9 mouse cellular contexts compared by ENCODE assay signal in the genomic region with DNA sequence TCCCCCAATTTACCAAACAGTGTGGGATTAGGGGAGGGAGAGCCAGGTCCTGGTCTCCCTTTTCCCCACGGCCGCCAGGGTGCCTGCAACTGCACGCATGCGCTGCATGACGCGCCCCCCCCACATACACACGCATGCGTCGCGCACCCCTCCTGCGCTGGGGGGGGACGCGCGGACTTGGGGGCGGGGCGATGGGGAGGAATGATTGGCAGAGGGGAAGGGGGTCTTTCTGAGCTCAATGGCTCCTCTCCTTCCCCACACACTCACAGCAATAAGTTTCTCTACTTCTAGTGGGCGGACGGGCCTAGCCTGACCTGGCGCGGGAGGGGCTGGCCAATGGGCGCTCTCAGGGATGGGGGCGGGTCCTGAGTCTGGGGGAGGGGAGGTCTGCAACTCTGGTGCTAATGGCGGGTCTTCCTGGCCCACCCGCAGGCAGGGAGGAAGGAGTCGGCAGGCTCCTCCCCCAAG. TPM values are rescaled to one million over a fixed set of nuclear protein-coding genes. Genes with fewer than 3 reads are reported as not detected.
DNase-seq lines count a peak whose midpoint lies in the region; ATAC-seq and TF ChIP-seq lines count a peak whose summit lies in the region.
"Had no signal": no experiment of that assay in that cellular context is flagged by ENCODE, and none has a peak within 500 bp of the region (broad histone marks: within the 10 kb centered on the region; RNA-seq: fewer than 3 reads in every experiment).

No protein-coding gene starts in this region.

- peaks cover 66% of the 10 kb centered on the region for H3K27me3 ChIP-seq in kidney, embryonic 16.5 days (ENCODE audit: insufficient read depth, low read length)
- peaks cover 46% of the 10 kb centered on the region for H3K27me3 ChIP-seq in forebrain, postnatal 0 days (ENCODE audit: insufficient read depth, low read length)
- peaks cover 84% of the 10 kb centered on the region for H3K27me3 ChIP-seq in limb, embryonic 15.5 days

- H3K4me1 ChIP-seq in kidney, embryonic 16.5 days (ENCODE audit: insufficient read depth, low read length), result peaks cover 4% of the 10 kb centered on the region; the same call in 1 of the 2 replicates
- no peaks in the 10 kb centered on the region for H3K4me1 ChIP-seq in forebrain, postnatal 0 days (ENCODE audit: insufficient read depth)
- H3K4me1 ChIP-seq in limb, embryonic 15.5 days, result peaks cover 16% of the 10 kb centered on the region

- WGBS in kidney, embryonic 16.5 days, result 0% methylated on average over 22 of the region's 25 CpGs
- WGBS in forebrain, postnatal 0 days, result 0% methylated on average over 24 of the region's 25 CpGs
- WGBS in limb, embryonic 15.5 days, result 1% methylated on average over 20 of the region's 25 CpGs

- H3K36me3 ChIP-seq in kidney, embryonic 16.5 days (ENCODE audit: insufficient read depth, low read length), result no peaks in the 10 kb centered on the region
- H3K36me3 ChIP-seq in forebrain, postnatal 0 days (ENCODE audit: insufficient read depth), result no peaks in the 10 kb centered on the region
- H3K36me3 ChIP-seq in limb, embryonic 15.5 days, result no peaks in the 10 kb centered on the region

- peak; percentile 69; the same call in 1 of the 2 replicates for ATAC-seq in kidney, embryonic 16.5 days (ENCODE audit: low FRiP score, low TSS enrichment)
- ATAC-seq in forebrain, postnatal 0 days, result peak; percentile 61
- ATAC-seq in limb, embryonic 15.5 days (ENCODE audit: insufficient number of reproducible peaks, low FRiP score, low TSS enrichment, low read depth), result no peak; the same call in 1 of the 2 replicates

- peak overlapping the region; percentile 45 for H3K4me2 ChIP-seq in kidney, embryonic 16.5 days (replicated peaks; ENCODE audit: low read depth, low read length)
- peak overlapping the region; percentile 41 for H3K4me2 ChIP-seq in forebrain, postnatal 0 days (ENCODE audit: low read depth)
- peak overlapping the region; percentile 56 for H3K4me2 ChIP-seq in limb, embryonic 15.5 days

- H3K27ac ChIP-seq in kidney, embryonic 16.5 days (ENCODE audit: low read length), result no peak overlapping the region
- no peak overlapping the region for H3K27ac ChIP-seq in forebrain, postnatal 0 days (ENCODE audit: low read depth, low read length)
- no peak overlapping the region for H3K27ac ChIP-seq in limb, embryonic 15.5 days
- H3K27ac ChIP-seq: macrophage had no signal

- peak; percentile 51 for TF ChIP-seq CTCF in forebrain, postnatal 0 days (IDR thresholded peaks at IDR 0.05; ENCODE audit: low read depth)

- no peaks in the 10 kb centered on the region for H3K9me3 ChIP-seq in kidney, embryonic 16.5 days (ENCODE audit: low read length)
- H3K9me3 ChIP-seq in forebrain, postnatal 0 days (ENCODE audit: low read length), result no peaks in the 10 kb centered on the region
- no peaks in the 10 kb centered on the region for H3K9me3 ChIP-seq in limb, embryonic 15.5 days

- 0 out of 2 replicates have a peak overlapping the region, but pooled peaks have one; percentile 0 for H3K9ac ChIP-seq in kidney, embryonic 16.5 days (replicated peaks; ENCODE audit: low read length)
- no peak overlapping the region; the same call in 1 of the 2 replicates for H3K9ac ChIP-seq in forebrain, postnatal 0 days
- H3K9ac ChIP-seq in limb, embryonic 15.5 days, result no peak overlapping the region

- no peak for DNase-seq in kidney, adult 11 months
- peak; percentile 64 to 77 for DNase-seq in cerebellum, adult 18-20 months
- DNase-seq in forebrain, postnatal 0 days, result peak; percentile 73
- DNase-seq in retina, embryonic 14.5 days (ENCODE audit: low spot score), result peak; percentile 46
- no peak for DNase-seq in gastrocnemius, postnatal 25 days
- DNase-seq in adrenal gland, adult 2 months, result no peak

- peak overlapping the region; percentile 24 for H3K4me3 ChIP-seq in kidney, embryonic 16.5 days (ENCODE audit: low read length)
- H3K4me3 ChIP-seq in forebrain, postnatal 0 days (ENCODE audit: low read depth, low read length), result peak overlapping the region; percentile 24
- peak overlapping the region; percentile 29 for H3K4me3 ChIP-seq in limb, embryonic 15.5 days

RNA-seq across cellular contexts. Expression of a gene that starts 13.7 kb away (rescaled TPM):
- polyA plus RNA-seq in kidney, embryonic 16.5 days (2015; fragmentation: Nextera tagmentation; extraction: Ambion mirVana), result 0.11 and 0.14 TPM in 2 replicates
- total RNA-seq in forebrain, postnatal 0 days (2014; rRNA removed), result 6.0 and 8.6 TPM in 2 replicates
- polyA plus RNA-seq in forebrain, postnatal 0 days (2015; fragmentation: Nextera tagmentation; extraction: Ambion mirVana), result 4.2 and 5.2 TPM in 2 replicates
- 0.16 and 0.20 TPM in 2 replicates for polyA plus RNA-seq in limb, embryonic 15.5 days (2015; fragmentation: Nextera tagmentation; extraction: Ambion mirVana)
- 1 to 10 TPM; 4.3 to 4.8 TPM for total RNA-seq in gastrocnemius, postnatal 25 days (2021)
- total RNA-seq in adrenal gland, adult 2 months (2021), result 1 to 10 TPM; 4.4 to 4.8 TPM
- polyA plus RNA-seq in adrenal gland, adult 2 months (2012; rRNA removed), result 7.2 and 8.8 TPM in 2 replicates

RNA-seq across cellular contexts. Expression of a gene that starts 32.0 kb away (rescaled TPM):
- polyA plus RNA-seq in kidney, embryonic 16.5 days (2015; fragmentation: Nextera tagmentation; extraction: Ambion mirVana), result 70.0 and 83.8 TPM in 2 replicates
- total RNA-seq in forebrain, postnatal 0 days (2014; rRNA removed), result 0.08 and 0.24 TPM in 2 replicates
- 0.35 and 0.71 TPM in 2 replicates for polyA plus RNA-seq in forebrain, postnatal 0 days (2015; fragmentation: Nextera tagmentation; extraction: Ambion mirVana)
- 2.1 and 3.6 TPM in 2 replicates for polyA plus RNA-seq in limb, embryonic 15.5 days (2015; fragmentation: Nextera tagmentation; extraction: Ambion mirVana)
- under 1 TPM in 1 of 2 experiments, not detected in 1; 0.16 TPM for total RNA-seq in gastrocnemius, postnatal 25 days (2021)
- 1 to 10 TPM in 1 of 2 experiments, under 1 TPM in 1; 0.55 to 1.3 TPM for total RNA-seq in adrenal gland, adult 2 months (2021)
- polyA plus RNA-seq in adrenal gland, adult 2 months (2012; rRNA removed), result 2.2 TPM in 2 replicates

RNA-seq across cellular contexts. Expression of a gene that starts 50.4 kb away (rescaled TPM):
- polyA plus RNA-seq in kidney, embryonic 16.5 days (2015; fragmentation: Nextera tagmentation; extraction: Ambion mirVana), result 93.1 and 94.3 TPM in 2 replicates
- 44.1 and 45.9 TPM in 2 replicates for total RNA-seq in forebrain, postnatal 0 days (2014; rRNA removed)
- polyA plus RNA-seq in forebrain, postnatal 0 days (2015; fragmentation: Nextera tagmentation; extraction: Ambion mirVana), result 49.9 and 51.1 TPM in 2 replicates
- polyA plus RNA-seq in limb, embryonic 15.5 days (2015; fragmentation: Nextera tagmentation; extraction: Ambion mirVana), result 71.9 and 79.8 TPM in 2 replicates
- total RNA-seq in gastrocnemius, postnatal 25 days (2021), result 10 to 100 TPM; 27.0 to 29.3 TPM
- 100 to 1,000 TPM; 106 to 125 TPM for total RNA-seq in adrenal gland, adult 2 months (2021)
- 305 and 306 TPM in 2 replicates for polyA plus RNA-seq in adrenal gland, adult 2 months (2012; rRNA removed)

RNA-seq across cellular contexts. Expression of a gene that starts 55.5 kb away (rescaled TPM):
- 105 and 107 TPM in 2 replicates for polyA plus RNA-seq in kidney, embryonic 16.5 days (2015; fragmentation: Nextera tagmentation; extraction: Ambion mirVana)
- total RNA-seq in forebrain, postnatal 0 days (2014; rRNA removed), result 14.1 and 16.2 TPM in 2 replicates
- 14.2 and 14.3 TPM in 2 replicates for polyA plus RNA-seq in forebrain, postnatal 0 days (2015; fragmentation: Nextera tagmentation; extraction: Ambion mirVana)
- polyA plus RNA-seq in limb, embryonic 15.5 days (2015; fragmentation: Nextera tagmentation; extraction: Ambion mirVana), result 75.7 and 83.6 TPM in 2 replicates
- total RNA-seq in gastrocnemius, postnatal 25 days (2021), result 1 to 10 TPM; 4.7 to 5.2 TPM
- total RNA-seq in adrenal gland, adult 2 months (2021), result 10 to 100 TPM in 1 of 2 experiments, 1 to 10 TPM in 1; 8.0 to 17.3 TPM
- polyA plus RNA-seq in adrenal gland, adult 2 months (2012; rRNA removed), result 27.3 and 31.0 TPM in 2 replicates

Comparison
In these comparisons a context has a peak if more than half of its experiments do, and no peak if none do; other contexts are left out.
1. DNase-seq: peak in cerebellum, adult 18-20 months (2 of 2), forebrain, postnatal 0 days (single experiment) and retina, embryonic 14.5 days (single experiment); none in kidney, adult 11 months (single experiment), gastrocnemius, postnatal 25 days (single experiment) and adrenal gland, adult 2 months (single experiment).
2. RNA of a gene that starts 32.0 kb away (polyA plus RNA-seq): 70.0 to 83.8 TPM in kidney, embryonic 16.5 days; 2.2 TPM in adrenal gland, adult 2 months, 2.1 to 3.6 TPM in limb, embryonic 15.5 days and 0.35 to 0.71 TPM in forebrain, postnatal 0 days; every median in the first group is over 10 times any median in the second.
3. Peak in every context shown above with its lines, with median percentiles within 50 percentile points of each other: H3K4me2 ChIP-seq and H3K4me3 ChIP-seq.